Mouse (Mus musculus): ENCODE measurements around the gene Usp47.

Gene Usp47

GRCm38 (mm10) chr7:112023150-112023600, at the start of gene Usp47:
Usp47 (plus strand) TSS chr7:112023504.
- peak; percentile 85 for DNase-seq

- no peak for DNase-seq
These were observed 46.9 kb upstream of the Usp47 start for GRCm38 (mm10) chr7:111976401-111976800.

- no peak for DNase-seq
These were observed 45.4 kb upstream of the Usp47 start for GRCm38 (mm10) chr7:111977871-111978270.

- DNase-seq = no peak
These were observed 41.0 kb upstream of the Usp47 start for GRCm38 (mm10) chr7:111982296-111982695.

- DNase-seq = no peak
These were observed 38.8 kb upstream of the Usp47 start for GRCm38 (mm10) chr7:111984530-111984929.

GRCm38 (mm10) chr7:111985266-111985665, 38.0 kb upstream of the Usp47 start:
- DNase-seq = no peak

GRCm38 (mm10) chr7:111986906-111987305, 36.4 kb upstream of the Usp47 start:
- no peak for DNase-seq

GRCm38 (mm10) chr7:111997441-111997840, 25.9 kb upstream of the Usp47 start:
- no peak for DNase-seq

- no peak for DNase-seq
These were observed 24.8 kb upstream of the Usp47 start for GRCm38 (mm10) chr7:111998446-111999004.

GRCm38 (mm10) chr7:111999376-111999775, 23.9 kb upstream of the Usp47 start:
- DNase-seq = no peak

GRCm38 (mm10) chr7:112000166-112000565, 23.1 kb upstream of the Usp47 start:
- DNase-seq = no peak

GRCm38 (mm10) chr7:112010511-112010910, 12.8 kb upstream of the Usp47 start:
- DNase-seq = no peak

GRCm38 (mm10) chr7:112010976-112011375, 12.3 kb upstream of the Usp47 start:
- no peak for DNase-seq

GRCm38 (mm10) chr7:112012102-112012501, 11.2 kb upstream of the Usp47 start:
- DNase-seq = peak; percentile 94

GRCm38 (mm10) chr7:112012621-112013177, 10.6 kb upstream of the Usp47 start:
- no peak for DNase-seq

GRCm38 (mm10) chr7:112014148-112014547, 9.2 kb upstream of the Usp47 start:
- no peak for DNase-seq

- DNase-seq = no peak
These were observed 676 bp upstream of the Usp47 start for GRCm38 (mm10) chr7:112022506-112023149.

GRCm38 (mm10) chr7:112023601-112024445, 519 bp downstream of the Usp47 start:
- DNase-seq = no peak

- DNase-seq = no peak
These were observed 1.1 kb downstream of the Usp47 start for GRCm38 (mm10) chr7:112024446-112024730.

- no peak for DNase-seq
These were observed 1.6 kb downstream of the Usp47 start for GRCm38 (mm10) chr7:112024856-112025255.

- DNase-seq = no peak
These were observed 7.3 kb downstream of the Usp47 start for GRCm38 (mm10) chr7:112030594-112030993.

- no peak for DNase-seq
These were observed 12.5 kb downstream of the Usp47 start for GRCm38 (mm10) chr7:112035804-112036203.

GRCm38 (mm10) chr7:112036636-112037035, 13.3 kb downstream of the Usp47 start:
- DNase-seq = no peak

- no peak for DNase-seq
These were observed 17.0 kb downstream of the Usp47 start for GRCm38 (mm10) chr7:112040271-112040670.

Data from cerebellum, adult 8-10 months (tissue).